Mouse (Mus musculus) lung, postnatal 0 days (tissue): ENCODE measurements around the gene Pwwp2a.

Source experiments
- CTCF ChIP-seq: IDR thresholded peaks from 2 replicates; pipeline ENCODE4 v1.5.1; 2016; ENCODE audit warnings: antibody characterized with exemption, mild to moderate bottlenecking
- EP300 ChIP-seq: IDR thresholded peaks from 2 replicates; pipeline ENCODE4 v1.6.1; 2016; ENCODE audit warnings: antibody characterized with exemption, mild to moderate bottlenecking, control low read depth

DNA sequence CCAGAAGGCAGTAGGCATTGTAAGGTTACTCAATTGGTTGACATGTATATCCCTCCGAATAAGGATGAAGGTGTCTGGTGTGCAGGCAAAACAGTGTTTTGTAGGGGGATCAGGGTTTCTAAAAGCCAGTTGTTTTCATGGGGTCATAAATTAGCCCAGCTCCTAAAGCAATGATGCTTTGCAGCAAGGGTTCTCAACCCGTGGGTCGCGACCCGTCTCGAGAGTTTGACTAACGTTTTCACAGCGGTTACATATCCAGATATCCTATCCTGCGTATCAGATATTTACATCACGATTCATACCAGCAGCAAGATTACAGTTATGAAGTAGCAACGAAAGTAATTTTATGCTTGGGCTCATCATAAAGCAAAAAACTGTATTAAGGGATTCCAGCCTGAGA, 86.0 kb downstream of the Pwwp2a start:
- no peak for TF ChIP-seq CTCF
- no peak for TF ChIP-seq EP300
